Mouse (Mus musculus) limb, embryonic 11.5 days (tissue): ENCODE measurements around the gene Xrcc3. TPM values are rescaled to one million over a fixed set of nuclear protein-coding genes. Genes with fewer than 3 reads are reported as not detected.

Source experiments
- ATAC-seq: fragments of 200-750 bp; cut with Nextera tagmentation; 2 replicates; pipeline ENCODE4 v1.8.0; 2017; ENCODE audit warnings: low read depth; ENCODE audit not compliant: insufficient number of reproducible peaks, low FRiP score, low TSS enrichment
- DNase-seq: peaks from one replicate; pipeline ENCODE4 v3.0.0-alpha.2; 2015; ENCODE audit warnings: low spot score
- H3K27ac ChIP-seq: fragments of 300-500 bp; sonication (generic); replicated peaks from 2 replicates; pipeline ENCODE4 v1.5.1; 2014; ENCODE audit warnings: low read depth, mild to moderate bottlenecking, low read length
- H3K27me3 ChIP-seq: fragments of 300-500 bp; sonication (generic); 2 replicates; pipeline ENCODE4 v1.6.1; 2014; ENCODE audit warnings: mild to moderate bottlenecking, low read length, mixed read lengths; ENCODE audit not compliant: control insufficient read depth, insufficient read depth
- H3K36me3 ChIP-seq: fragments of 300-500 bp; sonication (generic); 2 replicates; pipeline ENCODE4 v1.6.1; 2014; ENCODE audit warnings: mild to moderate bottlenecking, low read length, moderate library complexity, mixed read lengths; ENCODE audit not compliant: control insufficient read depth, insufficient read depth
- H3K4me1 ChIP-seq: fragments of 300-500 bp; sonication (generic); 2 replicates; pipeline ENCODE4 v1.6.1; 2014; ENCODE audit warnings: low read length, mixed read lengths; ENCODE audit not compliant: control insufficient read depth, insufficient read depth
- H3K4me2 ChIP-seq: fragments of 300-500 bp; sonication (generic); 2 replicates; pipeline ENCODE4 v1.6.1; 2014; ENCODE audit warnings: low read depth, mild to moderate bottlenecking, moderate library complexity; ENCODE audit not compliant: severe bottlenecking
- H3K4me3 ChIP-seq: fragments of 300-500 bp; sonication (generic); 2 replicates; pipeline ENCODE4 v1.5.1; 2014; ENCODE audit warnings: low read depth, low read length
- H3K9ac ChIP-seq: fragments of 300-500 bp; sonication (generic); 2 replicates; pipeline ENCODE4 v1.6.1; 2014; ENCODE audit warnings: mild to moderate bottlenecking, low read length
- H3K9me3 ChIP-seq: fragments of 300-500 bp; sonication (generic); 2 replicates; pipeline ENCODE4 v1.6.1; 2016; ENCODE audit warnings: low read length; ENCODE audit not compliant: control insufficient read depth
- WGBS: fragments of 180-500 bp; shearing (Covaris S2); extraction: QIAGEN DNeasy Blood & Tissue Kit; methylation state at CpG from one replicate; pipeline ENCODE4 v1.1.7; 2014; 5-methylcytosine and 5-hydroxymethylcytosine counted together
- polyA plus RNA-seq: library from polyadenylated mRNA; unstranded; fragments of >200 nt; fragmentation: Nextera tagmentation; extraction: Ambion mirVana; gene quantifications from 2 replicates; pipeline ENCODE4 v1.2.1, GENCODE M21; 2014

The Xrcc3 gene
- polyA plus RNA-seq, 1 experiment from 2014 or later = 22.7 TPM

DNA sequence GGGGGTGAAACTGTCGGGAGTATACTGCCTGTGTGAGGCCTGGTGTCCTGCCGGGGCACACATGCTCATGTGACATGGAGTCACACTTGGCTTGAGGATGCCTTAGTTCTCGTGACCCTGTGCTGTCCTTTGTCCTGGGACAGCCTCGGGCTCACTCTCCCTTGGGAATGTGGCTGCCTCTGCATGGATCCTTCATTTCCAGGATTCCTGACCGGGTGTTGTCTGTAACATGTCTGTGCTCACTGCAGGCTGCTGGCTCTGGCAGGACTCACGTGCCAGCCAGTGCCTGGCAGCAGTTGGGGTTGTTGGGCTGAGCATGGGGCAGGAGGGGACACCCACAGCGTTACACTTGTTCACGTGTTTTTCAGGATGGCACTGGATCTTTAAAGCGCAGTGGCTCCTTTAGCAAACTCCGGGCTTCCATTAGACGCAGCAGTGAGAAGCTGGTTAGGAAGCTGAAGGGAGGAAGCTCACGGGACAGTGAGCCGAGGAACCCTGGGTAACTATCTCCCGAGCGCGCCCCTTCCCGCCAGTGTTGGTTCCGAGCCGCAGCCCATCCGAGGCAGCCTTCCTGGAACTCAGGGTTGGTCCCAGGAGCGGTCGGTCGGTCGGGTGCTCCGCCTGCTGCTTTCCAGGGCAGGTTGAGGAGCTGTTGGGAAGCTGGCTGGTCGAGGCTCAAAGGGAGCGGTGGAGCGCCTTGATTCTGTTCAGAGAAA, 18.3 kb downstream of the Xrcc3 start:
- Histone ChIP-seq H3K9ac (no peak overlapping the region), H3K27ac (no peak overlapping the region), H3K36me3 (peaks cover 31% of the 10 kb centered on the region; the same call in 1 of the 2 replicates), H3K4me1 (no peaks in the 10 kb centered on the region), H3K27me3 (no peaks in the 10 kb centered on the region), H3K4me2 (no peak overlapping the region), H3K9me3 (no peaks in the 10 kb centered on the region), H3K4me3 (no peak overlapping the region)
- ATAC-seq (no peak), DNase-seq (no peak)
- 93% methylated on average over 28 of the region's 28 CpGs for WGBS

DNA sequence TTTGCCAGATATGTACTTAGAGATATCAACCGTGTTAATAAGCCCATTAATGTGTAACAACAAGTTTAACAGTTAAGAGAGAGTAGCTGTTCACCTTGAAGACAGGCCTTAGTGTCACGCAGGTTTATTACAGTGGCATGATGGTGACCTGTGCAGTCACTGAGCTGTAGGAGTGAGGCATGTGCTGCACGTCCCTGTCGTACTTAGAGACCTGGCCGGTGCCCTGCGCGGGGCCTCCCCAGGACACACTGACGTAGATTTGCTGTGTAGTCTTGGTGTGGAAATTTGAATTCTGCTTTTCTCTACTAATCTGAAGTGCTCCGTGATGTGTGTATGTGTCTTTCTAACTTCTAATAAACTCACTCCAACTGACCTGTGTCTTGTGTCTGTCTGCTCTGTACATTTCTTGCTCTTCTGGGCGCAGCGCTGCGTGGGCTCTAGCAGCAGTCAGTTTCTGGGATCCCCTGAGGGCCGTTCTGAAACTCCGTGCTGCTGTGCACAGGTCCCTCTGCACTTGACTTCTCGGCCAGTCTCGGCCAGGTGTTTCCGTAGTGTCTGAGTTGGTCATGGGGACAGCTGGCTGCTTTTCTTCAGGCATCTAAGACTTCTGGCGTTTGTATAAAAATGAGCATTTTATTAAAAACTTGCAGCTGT, 19.0 kb downstream of the Xrcc3 start:
- Histone ChIP-seq H3K9me3 (no peaks in the 10 kb centered on the region), H3K27me3 (no peaks in the 10 kb centered on the region), H3K4me1 (no peaks in the 10 kb centered on the region), H3K9ac (no peak overlapping the region), H3K36me3 (peaks cover 38% of the 10 kb centered on the region), H3K27ac (no peak overlapping the region), H3K4me2 (no peak overlapping the region), H3K4me3 (no peak overlapping the region)
- 93% methylated on average over 18 of the region's 18 CpGs for WGBS
- DNase-seq (no peak), ATAC-seq (no peak)

DNA sequence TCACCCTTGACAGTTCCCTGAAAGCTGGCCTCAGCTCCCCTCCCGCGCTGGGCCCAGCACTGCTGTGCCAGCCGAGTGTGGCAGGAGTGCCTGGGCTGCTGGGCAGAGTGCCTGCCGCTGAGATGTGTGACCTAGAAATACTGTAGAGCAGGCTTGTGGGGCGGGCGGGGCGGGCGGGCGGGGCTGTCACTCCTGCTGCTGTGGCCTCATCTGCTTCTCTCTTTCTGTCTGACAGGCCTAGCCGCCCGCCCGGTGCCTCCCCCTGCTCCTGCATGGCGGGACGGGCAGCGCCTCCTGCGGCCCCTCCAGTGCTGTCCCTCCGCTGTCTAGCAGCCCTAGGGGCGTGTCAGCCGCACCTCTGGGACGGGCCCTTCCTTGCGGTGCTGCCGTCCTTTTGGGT, 19.6 kb downstream of the Xrcc3 start:
- ATAC-seq = no peak
- Histone ChIP-seq H3K9me3 (no peaks in the 10 kb centered on the region), H3K9ac (no peak overlapping the region), H3K4me3 (no peak overlapping the region), H3K27me3 (no peaks in the 10 kb centered on the region), H3K27ac (no peak overlapping the region), H3K4me1 (no peaks in the 10 kb centered on the region), H3K4me2 (no peak overlapping the region), H3K36me3 (peaks cover 36% of the 10 kb centered on the region)
- WGBS = 75% methylated on average over 22 of the region's 22 CpGs
- DNase-seq = no peak

DNA sequence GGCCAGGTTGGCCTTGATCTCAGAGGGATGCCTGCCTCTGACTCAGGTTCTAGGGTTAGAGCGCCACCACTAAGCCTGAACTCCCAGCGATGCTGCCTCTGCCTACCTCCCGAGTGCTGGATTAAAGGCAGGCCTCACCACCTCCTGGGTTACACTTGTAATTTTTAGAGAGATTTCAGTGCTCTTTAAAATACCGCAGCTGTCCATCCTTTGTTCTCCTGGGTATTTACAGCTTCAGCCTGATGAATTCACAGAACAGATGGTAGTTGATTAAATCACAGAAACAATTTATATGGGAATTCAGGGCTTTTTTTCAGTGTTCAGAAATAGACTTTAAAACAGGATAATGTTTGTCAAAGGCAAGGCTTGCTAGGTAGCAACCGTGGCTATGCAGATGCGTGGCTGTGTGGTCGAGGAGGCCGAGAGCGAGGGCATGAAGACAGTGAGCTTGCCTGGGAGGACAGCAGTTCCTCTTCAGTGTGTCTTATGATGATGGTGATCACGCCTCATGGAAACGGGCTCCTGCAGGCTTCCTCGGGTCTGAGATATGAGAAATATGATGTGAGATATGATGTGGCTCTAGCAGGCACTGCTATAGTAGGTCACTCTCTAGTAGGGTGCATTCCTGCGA, 22.1 kb downstream of the Xrcc3 start:
- ATAC-seq (no peak), DNase-seq (no peak)
- Histone ChIP-seq H3K36me3 (peaks cover 44% of the 10 kb centered on the region), H3K4me2 (no peak overlapping the region), H3K9ac (no peak overlapping the region), H3K4me1 (no peaks in the 10 kb centered on the region), H3K4me3 (no peak overlapping the region), H3K27ac (no peak overlapping the region), H3K27me3 (no peaks in the 10 kb centered on the region), H3K9me3 (no peaks in the 10 kb centered on the region)
- 93% methylated on average over 13 of the region's 13 CpGs for WGBS

DNA sequence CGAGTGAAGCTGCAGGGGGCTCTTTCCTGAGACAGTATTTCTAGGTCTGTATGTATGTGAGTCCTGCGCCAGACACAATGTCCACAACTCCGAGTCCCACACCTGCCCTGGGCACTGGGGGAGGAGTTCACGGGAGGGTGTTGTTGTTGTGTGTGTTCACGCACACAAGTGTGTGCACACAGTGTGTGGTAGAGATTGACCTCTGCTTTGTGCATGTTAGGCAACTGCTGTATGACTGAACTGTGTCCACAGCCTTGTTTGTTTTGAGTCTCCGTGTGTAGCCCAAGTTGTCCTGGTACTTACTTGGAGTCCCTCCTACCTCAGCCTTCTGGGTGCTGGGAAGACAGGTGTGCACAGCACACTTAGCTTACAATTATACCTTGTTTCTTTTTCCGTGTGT, 23.0 kb downstream of the Xrcc3 start:
- no peaks in the 10 kb centered on the region for H3K27me3 ChIP-seq
- H3K27ac ChIP-seq = no peak overlapping the region
- no peak for DNase-seq
- no peak overlapping the region for H3K4me3 ChIP-seq
- H3K4me2 ChIP-seq = no peak overlapping the region
- no peaks in the 10 kb centered on the region for H3K9me3 ChIP-seq
- H3K36me3 ChIP-seq = peaks cover 39% of the 10 kb centered on the region
- 93% methylated on average over 7 of the region's 7 CpGs for WGBS
- no peak overlapping the region for H3K9ac ChIP-seq
- H3K4me1 ChIP-seq = no peaks in the 10 kb centered on the region
- no peak for ATAC-seq

DNA sequence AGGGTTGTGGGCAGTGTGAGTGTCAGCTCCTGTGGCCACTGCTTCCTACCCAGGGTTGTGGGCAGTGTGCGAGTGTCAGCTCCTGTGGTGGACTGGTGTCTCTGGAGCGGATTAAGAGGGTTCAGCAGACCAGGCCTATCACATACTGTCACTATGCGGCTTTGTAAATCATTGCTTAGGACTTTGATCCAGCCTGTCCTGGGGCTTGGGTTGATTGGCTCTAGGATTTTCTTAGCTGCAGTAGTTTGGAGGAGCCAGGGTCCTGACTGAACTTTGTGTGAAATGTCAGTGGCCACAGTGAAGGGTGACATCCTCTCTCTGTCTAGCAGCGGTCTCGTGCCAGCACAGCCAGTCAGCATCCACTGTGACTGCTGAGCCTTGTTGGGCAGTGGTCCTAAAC, 23.6 kb downstream of the Xrcc3 start:
- 91% methylated on average over 5 of the region's 5 CpGs for WGBS
- Histone ChIP-seq H3K9ac (no peak overlapping the region), H3K4me1 (no peaks in the 10 kb centered on the region), H3K9me3 (no peaks in the 10 kb centered on the region), H3K4me2 (no peak overlapping the region), H3K4me3 (no peak overlapping the region), H3K36me3 (peaks cover 34% of the 10 kb centered on the region), H3K27me3 (no peaks in the 10 kb centered on the region), H3K27ac (no peak overlapping the region)
- DNase-seq (no peak), ATAC-seq (no peak)

DNA sequence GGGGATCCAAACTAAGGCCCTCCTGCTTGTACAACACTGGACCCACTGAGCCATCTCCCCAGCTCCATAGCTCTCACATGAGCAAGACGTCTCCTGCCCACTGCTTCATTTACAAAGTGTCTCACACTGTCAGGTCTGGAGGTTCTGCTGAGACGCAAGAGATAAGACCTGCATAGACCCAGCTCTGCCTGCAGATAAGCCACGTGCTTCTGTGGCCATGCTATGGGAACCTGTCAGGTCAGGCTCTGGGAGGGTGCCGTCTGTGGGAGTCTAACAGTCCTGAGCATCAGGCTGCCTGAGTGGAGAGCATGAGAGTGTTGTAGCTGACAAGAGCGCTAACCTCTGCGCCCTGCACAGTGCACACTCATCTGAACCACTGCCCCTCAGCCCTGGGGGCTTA, 26.7 kb downstream of the Xrcc3 start:
- H3K27ac ChIP-seq = no peak overlapping the region

DNA sequence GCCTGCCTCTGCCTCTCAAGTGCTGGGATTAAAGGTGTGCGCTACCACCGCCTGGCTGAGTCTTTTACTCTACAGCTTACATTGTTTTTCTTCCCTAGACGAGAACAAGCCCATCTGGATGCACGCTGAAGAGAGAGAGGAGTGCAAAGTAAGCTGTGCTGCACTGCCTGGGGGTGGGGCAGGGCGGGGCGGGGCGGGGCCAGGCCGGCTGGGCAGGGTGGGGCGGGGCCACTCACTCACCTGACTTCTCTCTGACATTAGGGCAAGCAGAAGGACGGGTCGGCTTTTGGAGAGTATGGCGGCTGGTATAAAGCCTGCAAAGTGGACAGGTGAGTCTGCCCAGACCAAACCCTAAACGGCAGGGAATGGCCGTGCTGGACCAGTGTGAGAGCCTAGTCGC, 28.5 kb downstream of the Xrcc3 start:
- DNase-seq (no peak), ATAC-seq (no peak)
- Histone ChIP-seq H3K27me3 (no peaks in the 10 kb centered on the region), H3K9ac (no peak overlapping the region), H3K4me2 (no peak overlapping the region), H3K4me1 (no peaks in the 10 kb centered on the region), H3K4me3 (no peak overlapping the region), H3K27ac (no peak overlapping the region), H3K36me3 (peaks cover 38% of the 10 kb centered on the region), H3K9me3 (no peaks in the 10 kb centered on the region)
- 67% methylated on average over 15 of the region's 15 CpGs for WGBS

More for the DNA sequence above, 26.7 kb downstream of the Xrcc3 start:
- Histone ChIP-seq H3K4me1 (no peaks in the 10 kb centered on the region), H3K27me3 (no peaks in the 10 kb centered on the region), H3K4me3 (no peak overlapping the region), H3K4me2 (no peak overlapping the region), H3K36me3 (peaks cover 39% of the 10 kb centered on the region), H3K9ac (no peak overlapping the region), H3K9me3 (no peaks in the 10 kb centered on the region)
- DNase-seq = no peak
- ATAC-seq = no peak
- WGBS = 87% methylated on average over 6 of the region's 6 CpGs
